Mouse (Mus musculus) bone marrow macrophage, adult 2 months (primary cell): ENCODE data around the gene Dnajb7. TPM values are rescaled to one million over a fixed set of nuclear protein-coding genes. Genes with fewer than 3 reads are reported as not detected.
A peak's percentile ranks its signal among the peaks of the same experiment; 100 is the strongest.

Source experiments
- H3K27ac ChIP-seq: 2 replicates; pipeline ENCODE4 v1.5.1; 2012; ENCODE audit warnings: low read depth, low read length; ENCODE audit not compliant: insufficient read depth
- H3K4me1 ChIP-seq: 2 replicates; pipeline ENCODE4 v1.6.1; 2012; ENCODE audit warnings: low read length; ENCODE audit not compliant: control insufficient read depth, insufficient read depth
- H3K4me3 ChIP-seq: 2 replicates; pipeline ENCODE4 v1.5.1; 2012; ENCODE audit warnings: mild to moderate bottlenecking, low read length, moderate library complexity; ENCODE audit not compliant: insufficient read depth
- CTCF ChIP-seq: IDR thresholded peaks from 2 replicates; pipeline ENCODE4 v1.5.1; 2012; ENCODE audit warnings: low read depth, mild to moderate bottlenecking, low read length, moderate library complexity
- POLR2A ChIP-seq: IDR thresholded peaks from 2 replicates; pipeline ENCODE4 v1.6.1; 2012; ENCODE audit warnings: mild to moderate bottlenecking, low read depth, low read length, borderline replicate concordance
- polyA plus RNA-seq: library from polyadenylated mRNA; stranded (reverse); fragments of >200 nt; gene quantifications from 2 replicates; pipeline ENCODE4 v1.2.4, GENCODE M21; 2012; ENCODE audit not compliant: missing spikeins, insufficient read depth, insufficient read length

Dnajb7 gene
- polyA plus RNA-seq, 1 experiment = not detected

DNA sequence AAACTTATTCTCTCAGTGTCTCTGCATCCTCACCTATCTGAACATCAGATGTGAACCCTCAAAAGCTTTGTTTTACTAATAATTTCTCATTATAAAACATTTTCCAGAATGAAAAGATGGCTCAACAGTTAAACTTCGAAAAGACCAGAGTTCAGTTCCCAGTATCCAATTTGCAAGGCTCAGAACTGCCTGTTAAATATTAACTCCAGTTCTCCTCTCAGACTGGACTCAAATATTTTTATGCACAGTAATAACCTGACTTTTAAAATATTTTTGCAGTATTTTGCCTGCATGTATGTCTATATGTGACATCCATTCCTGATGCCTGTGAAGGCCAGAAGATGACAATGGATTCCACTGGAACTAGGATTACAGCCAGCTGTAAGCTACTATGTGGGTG, 39.5 kb downstream of the Dnajb7 start:
- no peak for TF ChIP-seq CTCF

DNA sequence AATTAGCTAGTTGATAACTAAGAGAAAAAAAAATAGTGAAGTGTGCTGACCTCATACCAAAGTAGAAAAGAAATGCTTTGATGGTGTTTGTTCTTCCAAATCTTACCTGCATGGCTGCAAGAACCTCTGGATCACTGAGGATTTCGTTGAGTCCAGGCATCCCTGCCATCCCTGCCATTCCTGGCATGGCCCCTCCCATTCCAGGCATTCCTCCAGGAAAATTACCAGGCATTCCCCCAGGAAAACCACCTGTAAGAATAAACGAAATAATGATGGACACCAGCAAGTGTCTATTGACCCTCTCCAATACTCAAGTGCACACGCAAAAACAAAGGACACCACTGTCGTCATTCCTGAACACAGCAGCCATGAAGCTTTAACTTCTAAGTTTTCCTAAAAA, 41.9 kb downstream of the Dnajb7 start:
- no peak overlapping the region for H3K27ac ChIP-seq
- H3K4me1 ChIP-seq = peaks cover 26% of the 10 kb centered on the region
- no peak overlapping the region for H3K4me3 ChIP-seq
- TF ChIP-seq CTCF (no peak), POLR2A (no peak)

More for the DNA sequence above, 39.5 kb downstream of the Dnajb7 start:
- Histone ChIP-seq H3K4me1 (peaks cover 13% of the 10 kb centered on the region), H3K4me3 (no peak overlapping the region), H3K27ac (no peak overlapping the region)

DNA sequence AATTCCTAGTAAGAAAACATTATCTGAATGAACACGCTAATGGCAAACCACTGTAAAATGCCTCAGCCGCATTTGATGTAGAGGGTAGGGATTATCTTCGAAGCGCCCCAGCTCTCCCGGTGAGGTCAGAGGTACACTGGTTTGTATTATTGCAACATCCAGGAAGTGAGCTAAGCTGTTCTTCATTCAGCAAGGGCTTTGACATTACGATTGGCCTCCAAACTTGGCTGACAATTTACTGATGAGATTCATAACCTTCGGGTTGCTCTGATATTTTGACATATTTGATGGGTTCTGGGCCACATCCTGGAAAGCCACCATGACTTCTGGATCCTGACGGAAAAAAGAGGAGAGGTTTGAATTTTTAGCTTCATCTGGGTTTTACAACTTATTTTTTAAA, 42.9 kb downstream of the Dnajb7 start:
- peaks cover 27% of the 10 kb centered on the region for H3K4me1 ChIP-seq
- H3K27ac ChIP-seq = no peak overlapping the region
- no peak overlapping the region for H3K4me3 ChIP-seq
- TF ChIP-seq POLR2A (no peak), CTCF (no peak)

DNA sequence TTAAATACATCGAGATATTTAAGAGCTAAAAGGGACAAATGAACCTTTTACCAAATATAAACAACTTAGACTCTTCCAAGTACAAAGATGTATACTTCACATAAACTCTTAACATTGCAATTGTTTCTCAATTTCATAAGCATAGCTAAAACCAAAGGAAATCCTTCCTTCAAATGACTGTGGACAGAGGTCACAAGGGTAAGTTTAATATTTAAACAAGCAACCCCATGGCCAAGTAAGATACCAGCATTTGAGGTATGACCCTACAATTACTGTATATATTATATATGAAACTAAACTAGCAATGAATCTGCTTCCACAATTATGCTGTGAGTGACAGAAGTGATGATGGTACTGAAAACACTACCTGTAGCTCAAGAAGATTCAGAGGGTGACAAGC, 43.8 kb downstream of the Dnajb7 start:
- peaks cover 32% of the 10 kb centered on the region for H3K4me1 ChIP-seq
- no peak overlapping the region for H3K4me3 ChIP-seq
- TF ChIP-seq CTCF (no peak), POLR2A (no peak)
- H3K27ac ChIP-seq = no peak overlapping the region

DNA sequence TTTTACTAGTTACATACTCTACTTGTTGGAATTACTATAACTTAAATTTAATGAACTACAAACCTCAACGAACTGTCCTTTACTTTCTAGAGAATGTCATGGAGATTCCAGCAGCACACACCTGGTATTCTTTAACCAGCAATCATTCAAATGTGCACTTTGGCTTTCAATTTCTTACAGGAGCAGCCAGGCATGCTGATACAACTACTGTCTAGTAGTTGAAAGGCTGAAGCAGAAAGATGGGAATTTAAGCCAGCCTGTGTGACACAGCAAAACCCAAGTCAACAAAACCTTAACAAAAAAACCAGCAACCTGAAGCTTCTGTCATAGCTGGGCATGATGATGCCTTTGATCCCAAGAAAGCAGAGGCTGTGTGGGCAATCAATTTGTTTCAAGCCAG, 45.6 kb downstream of the Dnajb7 start:
- TF ChIP-seq POLR2A (no peak), CTCF (no peak)
- H3K4me3 ChIP-seq = no peak overlapping the region
- H3K4me1 ChIP-seq = peaks cover 38% of the 10 kb centered on the region
- no peak overlapping the region for H3K27ac ChIP-seq

DNA sequence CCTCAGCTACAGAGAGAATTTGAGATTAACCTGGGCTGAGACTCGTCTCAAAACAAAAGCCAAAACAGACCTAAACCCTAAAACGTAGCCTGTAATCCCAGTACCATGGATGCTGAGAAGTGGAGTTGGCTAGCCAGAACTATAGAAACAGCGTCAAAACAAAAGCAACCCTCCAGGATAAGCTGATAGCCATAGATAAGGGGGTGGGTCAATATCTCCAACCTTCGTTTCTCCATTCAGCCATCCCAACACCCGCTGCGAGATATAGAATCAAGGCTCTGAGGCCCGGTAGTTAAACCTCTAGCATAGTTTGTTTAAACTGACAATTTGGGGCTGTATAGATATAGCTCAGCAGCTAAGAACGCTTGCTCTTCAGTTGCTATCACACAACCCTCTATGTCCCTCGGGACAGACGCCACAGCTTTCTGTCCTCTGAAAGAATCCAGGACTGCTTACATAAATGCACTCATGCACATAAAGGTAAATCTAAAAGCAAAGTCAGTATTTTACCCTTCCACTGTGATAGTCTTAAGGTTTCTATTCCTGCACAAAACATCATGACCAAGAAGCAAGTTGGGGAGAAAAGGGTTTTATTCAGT, 46.6 kb downstream of the Dnajb7 start:
- no peak for TF ChIP-seq POLR2A
- TF ChIP-seq CTCF = no peak
- peaks cover 37% of the 10 kb centered on the region for H3K4me1 ChIP-seq
- H3K27ac ChIP-seq = peak overlapping the region; percentile 89
- H3K4me3 ChIP-seq = peak overlapping the region; percentile 39

DNA sequence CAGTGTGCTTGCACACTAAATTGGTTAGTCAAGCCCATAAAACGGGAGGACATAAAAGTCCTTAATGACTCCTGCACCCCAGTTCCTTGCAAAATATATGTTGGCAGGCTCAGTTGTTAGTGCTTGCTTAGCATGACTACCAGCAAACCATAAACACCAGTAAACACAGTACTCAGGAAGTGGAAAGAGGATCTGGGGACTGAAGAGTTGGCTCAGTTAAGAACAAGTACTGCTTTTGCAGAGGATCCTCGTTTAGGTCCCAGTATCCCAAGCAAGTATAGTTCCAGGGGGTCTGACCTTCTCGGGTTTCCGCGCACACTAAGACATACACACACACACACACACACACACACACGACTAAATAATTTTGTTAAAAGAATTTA, 47.1 kb downstream of the Dnajb7 start:
- Histone ChIP-seq H3K4me3 (peak overlapping the region; percentile 39), H3K4me1 (peaks cover 33% of the 10 kb centered on the region)

DNA sequence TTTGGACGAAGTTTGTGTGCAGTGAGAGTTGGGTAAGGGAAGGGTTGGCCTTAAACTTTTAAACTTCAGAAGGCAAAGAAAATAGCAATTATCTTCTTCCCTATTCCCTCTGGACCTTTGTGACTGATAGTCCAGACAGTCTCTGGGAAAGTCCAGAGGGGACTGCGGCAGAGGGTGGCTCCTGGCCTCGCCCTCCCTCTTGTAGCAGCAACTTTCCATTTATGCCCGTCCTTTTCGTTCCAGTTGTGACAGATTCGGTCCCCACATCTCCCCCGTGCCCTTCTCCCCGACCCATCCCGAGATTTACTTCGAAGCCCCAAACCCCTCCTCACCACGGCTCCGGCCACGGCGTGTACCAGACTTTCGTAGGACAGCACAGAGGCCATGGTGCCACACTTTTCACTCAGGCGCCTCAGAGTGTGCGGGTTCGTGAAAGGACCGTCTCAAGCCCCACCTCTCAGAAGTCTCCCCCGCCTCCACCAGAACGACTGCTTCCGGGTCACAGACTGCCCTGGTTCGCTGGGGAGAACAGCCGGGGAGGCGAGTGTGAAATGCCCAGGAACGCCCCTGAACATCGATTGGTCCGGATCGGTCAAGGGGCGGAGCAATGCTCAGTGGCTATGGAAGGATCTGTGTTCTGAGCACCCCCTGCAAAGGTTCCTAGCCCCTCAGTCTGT, 47.6 kb downstream of the Dnajb7 start, which contains the start of gene Slc25a17:
Gene Slc25a17 (minus strand): TSS at position 468 of the 677 bp plus-strand sequence.
- Histone ChIP-seq H3K4me1 (peaks cover 30% of the 10 kb centered on the region), H3K27ac (peak within 1 kb of the TSS; percentile 89), H3K4me3 (peak within 1 kb of the TSS; percentile 73)
- TF ChIP-seq CTCF (no peak), POLR2A (no peak)

More for the DNA sequence above, 47.1 kb downstream of the Dnajb7 start:
- TF ChIP-seq CTCF (no peak), POLR2A (no peak)
- H3K27ac ChIP-seq = peak overlapping the region; percentile 89

DNA sequence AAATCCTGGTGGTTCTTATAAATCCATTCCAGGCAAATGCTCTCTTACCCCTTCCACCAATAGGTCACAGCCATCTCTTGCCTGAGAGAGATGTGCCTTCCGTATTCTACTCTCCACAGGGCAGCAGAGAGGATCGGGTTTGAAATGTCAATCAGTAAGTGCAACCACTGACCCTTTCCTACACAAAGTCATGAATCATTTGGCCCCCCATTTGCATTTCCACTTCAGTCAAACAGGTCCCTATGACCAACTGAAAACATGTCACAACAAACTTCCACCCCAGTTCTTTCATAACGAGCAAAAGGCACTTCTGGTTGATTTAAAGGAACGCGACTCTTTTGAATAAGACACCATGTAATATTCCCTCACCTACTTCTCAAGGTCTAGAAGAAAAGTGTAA, 48.7 kb downstream of the Dnajb7 start:
- no peak for TF ChIP-seq CTCF
- no peak for TF ChIP-seq POLR2A
- no peak overlapping the region for H3K27ac ChIP-seq
- peak overlapping the region; percentile 2; the same call in 1 of the 2 replicates for H3K4me3 ChIP-seq
- H3K4me1 ChIP-seq = peaks cover 26% of the 10 kb centered on the region

DNA sequence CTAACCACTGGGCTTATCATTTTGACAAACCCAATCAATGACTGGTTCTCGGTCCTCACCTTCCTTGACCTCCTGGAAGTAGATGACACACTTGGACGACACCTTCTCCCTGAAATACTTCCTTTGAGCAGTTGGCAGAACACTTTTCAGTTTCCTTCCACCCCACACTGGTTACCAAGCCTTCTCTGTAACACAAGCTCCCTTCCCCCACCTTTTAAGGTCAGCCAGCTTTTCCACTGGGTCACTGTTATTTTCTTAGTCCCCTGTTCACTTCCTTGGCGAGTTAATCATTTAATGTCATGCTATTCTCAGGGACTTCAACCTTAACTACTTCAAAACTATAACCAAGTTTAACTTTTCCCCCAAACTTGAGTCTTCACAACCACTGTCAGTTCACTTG, 49.2 kb downstream of the Dnajb7 start:
- H3K27ac ChIP-seq = no peak overlapping the region
- no peak overlapping the region for H3K4me3 ChIP-seq
- TF ChIP-seq POLR2A = no peak
- no peak for TF ChIP-seq CTCF
- peaks cover 30% of the 10 kb centered on the region for H3K4me1 ChIP-seq

DNA sequence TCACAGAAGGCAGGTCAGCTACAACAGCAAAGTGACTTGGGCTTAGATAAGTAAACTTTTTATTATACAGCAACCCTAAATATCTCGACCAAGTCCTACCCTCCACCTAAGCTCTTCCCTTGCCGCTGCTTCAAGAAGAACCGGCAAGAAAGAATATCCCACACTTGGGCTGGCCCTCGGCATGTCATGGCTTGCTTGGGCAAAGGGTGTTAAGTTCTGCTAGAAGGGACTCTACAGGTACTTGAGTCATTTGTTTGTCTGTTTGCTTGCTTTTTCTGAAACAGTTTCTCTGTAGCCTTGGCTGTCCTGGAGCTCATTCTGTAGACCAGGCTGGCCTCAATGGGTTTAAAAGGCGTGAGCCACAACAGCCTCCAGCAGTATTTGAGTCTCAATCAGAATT, 51.2 kb downstream of the Dnajb7 start:
- Histone ChIP-seq H3K4me3 (no peak overlapping the region), H3K4me1 (peaks cover 25% of the 10 kb centered on the region), H3K27ac (no peak overlapping the region)
- TF ChIP-seq CTCF (no peak), POLR2A (no peak)

Other genes starting within 250 kb of the Dnajb7 start
- gene Mrtfa, start 217.5 kb downstream of the Dnajb7 start, polyA plus RNA-seq = 62.6 and 66.0 TPM in 2 replicates
- not detected in 2 replicates for gene Mchr1, start 172.8 kb downstream of the Dnajb7 start, polyA plus RNA-seq
- gene Slc25a17, start 47.5 kb downstream of the Dnajb7 start, polyA plus RNA-seq = 38.0 and 42.7 TPM in 2 replicates
- gene St13, start 8.2 kb downstream of the Dnajb7 start, polyA plus RNA-seq = 166 and 202 TPM in 2 replicates
- 8.8 and 9.8 TPM in 2 replicates for gene Xpnpep3, start 8.2 kb downstream of the Dnajb7 start, polyA plus RNA-seq
- 113 and 142 TPM in 2 replicates for gene Rbx1, start 58.0 kb upstream of the Dnajb7 start, polyA plus RNA-seq
- 66.3 and 72.9 TPM in 2 replicates for gene Ep300, start 177.1 kb upstream of the Dnajb7 start, polyA plus RNA-seq